Mouse (Mus musculus) common myeloid progenitor, adult 5-6 weeks (primary cell): ENCODE results near the gene Col8a2. TPM values are rescaled to one million over a fixed set of nuclear protein-coding genes. Genes with fewer than 3 reads are reported as not detected.

ENCODE experiments used
- ATAC-seq: replicated peaks from 2 replicates; pipeline ENCODE4 v1.8.0; 2016; ENCODE audit warnings: low read depth, mild to moderate bottlenecking, moderate TSS enrichment, inconsistent platforms; ENCODE audit not compliant: poor library complexity, severe bottlenecking
- total RNA-seq: library from RNA; stranded (forward); fragments of 200-1000, 187-1606 nt; gene quantifications from 2 replicates; pipeline ENCODE4 v1.2.3, GENCODE M21; 2017

The Col8a2 gene
- total RNA-seq, 1 experiment from 2014 or later = not detected

DNA sequence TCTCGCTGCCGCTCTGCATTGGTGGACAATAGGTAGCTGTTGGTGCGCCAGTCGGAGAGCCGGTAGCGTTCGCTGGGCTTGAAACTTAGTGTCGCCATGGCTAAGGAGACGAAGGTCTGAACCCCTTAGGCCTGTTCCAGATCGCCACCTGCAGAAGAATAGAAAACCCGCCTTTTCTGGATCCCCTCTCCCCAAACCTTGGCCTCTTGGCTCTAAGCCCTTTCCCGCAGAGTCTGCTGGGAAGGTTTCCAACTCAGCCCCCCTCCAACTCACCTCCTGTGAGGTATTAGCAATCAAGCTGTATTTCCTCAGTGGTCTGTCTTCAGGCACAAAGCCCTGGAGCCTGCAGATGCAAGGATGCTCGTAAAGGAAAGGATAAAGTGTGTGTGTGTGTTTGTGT lies 38.3 kb downstream of the Col8a2 start:
- no peak for ATAC-seq

- no peak for ATAC-seq
These were observed 38.8 kb downstream of the Col8a2 start, which contains the start of gene Tekt2 for GRCm38 (mm10) chr4:126325281-126325861. Gene Tekt2, minus strand, starts transcription at chr4:126325688.

GRCm38 (mm10) chr4:126326036-126326435 lies 39.4 kb downstream of the Col8a2 start:
- no peak for ATAC-seq

GRCm38 (mm10) chr4:126330295-126330694 lies 43.7 kb downstream of the Col8a2 start:
- no peak for ATAC-seq

DNA sequence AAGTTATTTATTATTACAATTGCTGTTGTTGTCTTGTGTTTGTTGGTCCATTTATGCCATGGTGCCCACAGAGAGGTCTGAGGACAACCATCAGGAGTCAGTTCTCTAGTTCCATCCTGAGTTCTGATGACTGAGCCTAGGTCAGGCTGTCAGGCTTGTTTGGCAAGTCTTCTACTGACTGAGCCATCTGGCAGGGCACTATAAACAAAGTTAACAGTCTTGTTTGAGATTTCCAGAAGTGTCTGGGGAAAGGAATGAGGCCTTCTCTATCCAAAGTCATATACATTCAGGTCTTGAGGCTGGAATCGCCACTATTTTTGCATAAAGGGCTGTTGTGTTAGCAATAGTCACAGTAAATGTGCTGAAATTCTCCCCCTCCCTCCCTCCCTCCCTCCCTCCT lies 45.2 kb downstream of the Col8a2 start:
- no peak for ATAC-seq

DNA sequence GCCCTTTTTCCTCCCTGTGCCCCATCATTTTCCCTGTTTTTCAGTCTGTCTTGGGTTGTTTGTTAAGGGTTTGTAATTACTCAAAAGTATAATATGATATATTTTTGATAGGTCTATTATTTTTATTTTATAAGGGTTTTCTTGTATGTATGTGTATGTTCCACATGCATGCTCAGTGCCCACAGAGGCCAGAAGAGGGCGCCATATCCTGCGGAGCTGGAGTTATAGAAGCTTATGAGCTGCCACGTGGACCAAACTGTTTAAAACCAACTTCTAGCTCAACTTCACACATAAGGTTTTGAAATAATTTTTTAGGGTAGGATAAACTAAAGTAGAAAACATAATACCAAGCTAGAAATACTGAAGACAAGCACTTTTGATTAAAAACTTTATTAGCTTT lies 45.8 kb downstream of the Col8a2 start:
- no peak for ATAC-seq

GRCm38 (mm10) chr4:126339461-126339860 lies 52.9 kb downstream of the Col8a2 start:
- no peak for ATAC-seq

DNA sequence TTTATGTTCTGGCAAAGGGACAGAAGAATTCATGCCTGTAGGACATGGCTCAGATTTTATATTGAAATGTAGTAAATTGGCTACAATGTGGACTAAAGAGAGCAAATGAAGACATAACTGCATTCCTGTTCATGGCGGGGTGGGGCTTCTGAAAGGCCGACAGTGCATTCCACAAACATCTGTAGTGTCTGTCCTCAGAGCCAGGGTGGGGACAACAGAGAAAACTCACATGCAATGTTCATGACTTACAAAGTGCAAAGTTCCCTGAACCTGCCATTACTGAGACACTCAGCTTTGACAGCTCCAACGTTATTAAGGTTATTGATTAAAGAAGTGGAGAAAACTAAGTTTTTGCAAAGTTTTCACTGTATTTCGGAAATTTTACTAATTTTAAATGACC lies 56.9 kb downstream of the Col8a2 start:
- no peak for ATAC-seq

GRCm38 (mm10) chr4:126360069-126360468 lies 73.5 kb downstream of the Col8a2 start:
- no peak for ATAC-seq

Other genes starting within 250 kb of the Col8a2 start
- 62.6 and 83.8 TPM in 2 replicates for gene Mrps15, start 239.9 kb upstream of the Col8a2 start, total RNA-seq
- 1.6 and 7.5 TPM in 2 replicates for gene Oscp1, start 228.2 kb upstream of the Col8a2 start, total RNA-seq
- 14.9 and 15.8 TPM in 2 replicates for gene Lsm10, start 190.2 kb upstream of the Col8a2 start, total RNA-seq
- 10.6 and 11.7 TPM in 2 replicates for gene Stk40, start 182.8 kb upstream of the Col8a2 start, total RNA-seq
- gene Eva1b, start 139.0 kb upstream of the Col8a2 start, total RNA-seq = 0.68 and 1.0 TPM in 2 replicates
- not detected in 2 replicates for gene Sh3d21, start 123.3 kb upstream of the Col8a2 start, total RNA-seq
- 331 and 353 TPM in 2 replicates for gene Thrap3, start 84.0 kb upstream of the Col8a2 start, total RNA-seq
- 13.0 and 32.3 TPM in 2 replicates for gene Map7d1, start 30.4 kb upstream of the Col8a2 start, total RNA-seq
- 55.7 and 63.9 TPM in 2 replicates for gene Trappc3, start 24.5 kb upstream of the Col8a2 start, total RNA-seq
- gene Adprhl2, start 34.9 kb downstream of the Col8a2 start, total RNA-seq = 26.0 and 28.7 TPM in 2 replicates
- gene Tekt2, start 38.9 kb downstream of the Col8a2 start, total RNA-seq = not detected in 2 replicates
- 8.7 and 12.8 TPM in 2 replicates for gene Ago3, start 142.8 kb downstream of the Col8a2 start, total RNA-seq
- 30.8 and 37.4 TPM in 2 replicates for gene Ago1, start 181.8 kb downstream of the Col8a2 start, total RNA-seq
- 3.4 and 4.7 TPM in 2 replicates for gene Ago4, start 246.7 kb downstream of the Col8a2 start, total RNA-seq